Mouse (Mus musculus): Measurements from ENCODE around the gene Ccdc102a. TPM values are rescaled to one million over a fixed set of nuclear protein-coding genes. Genes with fewer than 3 reads are reported as not detected.
"Not testable (repeated sequence)": the region's sequence is repeated elsewhere in the genome, so short reads cannot be mapped to it uniquely, and the experiment has no call there.

Gene Ccdc102a
- polyA plus RNA-seq, 1 experiment from 2014 or later: 46.3 TPM

DNA sequence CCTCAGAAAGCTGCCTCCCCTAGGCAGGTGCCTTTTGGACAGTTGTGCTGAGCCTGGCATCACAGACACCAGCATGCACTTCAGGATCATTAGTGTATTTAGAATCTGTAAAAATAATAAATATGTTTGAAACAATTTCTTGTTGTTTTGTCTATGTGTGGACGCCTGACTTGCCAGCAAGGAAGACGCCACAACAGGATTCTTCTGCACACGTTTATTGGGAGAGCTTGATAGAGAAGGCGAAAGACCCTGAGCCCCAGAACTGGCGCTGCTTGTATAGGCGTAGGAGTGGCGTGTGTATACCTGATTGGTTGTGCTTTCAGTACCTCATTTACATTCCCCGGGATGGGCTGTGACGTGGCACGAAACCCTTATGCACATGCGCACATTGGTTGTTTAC lies 63.1 kb downstream of the Ccdc102a start:
- not testable (repeated sequence) for H3K9ac ChIP-seq; H3K4me3 ChIP-seq; ATAC-seq (ENCODE audit: low FRiP score, low read depth); H3K9me3 ChIP-seq; H3K27ac ChIP-seq; H3K27me3 ChIP-seq; H3K4me2 ChIP-seq (replicated peaks)
- H3K36me3 ChIP-seq: peaks cover 65% of the 10 kb centered on the region
- H3K4me1 ChIP-seq: peaks cover 16% of the 10 kb centered on the region
- WGBS: 87% methylated on average over 11 of the region's 11 CpGs

Other genes starting within 250 kb of the Ccdc102a start
- gene Pllp, start 221.8 kb downstream of the Ccdc102a start, polyA plus RNA-seq (2015; fragmentation: Nextera tagmentation; extraction: Ambion mirVana): 0.50 and 0.83 TPM in 2 replicates
- not detected in 2 replicates for gene Ccl22, start 172.5 kb downstream of the Ccdc102a start, polyA plus RNA-seq (2015; fragmentation: Nextera tagmentation; extraction: Ambion mirVana)
- gene Cx3cl1, start 146.1 kb downstream of the Ccdc102a start, polyA plus RNA-seq (2015; fragmentation: Nextera tagmentation; extraction: Ambion mirVana): 6.3 and 6.8 TPM in 2 replicates
- gene Ccl17, start 107.6 kb downstream of the Ccdc102a start, polyA plus RNA-seq (2015; fragmentation: Nextera tagmentation; extraction: Ambion mirVana): 0.42 TPM in 1 of 2 replicates, not detected in the other
- gene Coq9, start 79.8 kb downstream of the Ccdc102a start, polyA plus RNA-seq (2015; fragmentation: Nextera tagmentation; extraction: Ambion mirVana): 72.7 and 73.7 TPM in 2 replicates
- gene Ciapin1, start 79.7 kb downstream of the Ccdc102a start, polyA plus RNA-seq (2015; fragmentation: Nextera tagmentation; extraction: Ambion mirVana): 127 and 133 TPM in 2 replicates
- gene Polr2c, start 60.6 kb downstream of the Ccdc102a start, polyA plus RNA-seq (2015; fragmentation: Nextera tagmentation; extraction: Ambion mirVana): 145 and 149 TPM in 2 replicates
- 21.4 and 21.7 TPM in 2 replicates for gene Dok4, start 41.8 kb downstream of the Ccdc102a start, polyA plus RNA-seq (2015; fragmentation: Nextera tagmentation; extraction: Ambion mirVana)
- gene Adgrg5, start 5.6 kb upstream of the Ccdc102a start, polyA plus RNA-seq (2015; fragmentation: Nextera tagmentation; extraction: Ambion mirVana): 0.10 and 0.13 TPM in 2 replicates
- gene Adgrg1, start 56.7 kb upstream of the Ccdc102a start, polyA plus RNA-seq (2015; fragmentation: Nextera tagmentation; extraction: Ambion mirVana): 7.9 and 8.7 TPM in 2 replicates
- gene Adgrg3, start 99.6 kb upstream of the Ccdc102a start, polyA plus RNA-seq (2015; fragmentation: Nextera tagmentation; extraction: Ambion mirVana): 3.0 and 3.3 TPM in 2 replicates
- gene Drc7, start 137.0 kb upstream of the Ccdc102a start, polyA plus RNA-seq (2015; fragmentation: Nextera tagmentation; extraction: Ambion mirVana): not detected in 2 replicates
- gene Katnb1, start 163.1 kb upstream of the Ccdc102a start, polyA plus RNA-seq (2015; fragmentation: Nextera tagmentation; extraction: Ambion mirVana): 24.2 and 25.6 TPM in 2 replicates